Mouse (Mus musculus): Measurements from ENCODE around the gene Egln3.

Gene Egln3

GRCm38 (mm10) chr12:54203656-54204045 is at the start of gene Egln3:
Egln3 (minus strand) TSS chr12:54203860.
- DNase-seq, result peak; percentile 77

DNA sequence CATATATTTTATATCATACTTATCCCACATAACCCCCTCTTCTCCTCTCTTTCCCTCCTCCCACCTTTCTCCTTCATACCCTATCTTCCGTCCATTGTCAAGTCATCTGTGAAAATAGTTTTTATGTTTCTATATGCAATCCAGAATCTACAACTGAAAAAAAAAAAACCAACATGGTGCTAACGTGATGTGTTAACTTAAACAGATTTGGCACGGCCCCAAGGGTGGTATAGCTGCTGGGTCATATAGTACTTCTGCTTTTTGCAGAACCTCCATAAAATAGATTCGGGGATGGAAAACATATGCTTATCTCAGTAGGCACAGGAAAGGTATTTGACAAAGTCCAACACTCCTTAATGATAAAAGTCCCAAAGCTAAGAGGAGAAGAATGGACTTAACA is 49.8 kb upstream of the Egln3 start:
- DNase-seq, result no peak

GRCm38 (mm10) chr12:54251942-54252400 is 48.3 kb upstream of the Egln3 start:
- DNase-seq, result peak; percentile 61

GRCm38 (mm10) chr12:54247835-54248234 is 44.2 kb upstream of the Egln3 start:
- DNase-seq, result no peak

GRCm38 (mm10) chr12:54243158-54243557 is 39.5 kb upstream of the Egln3 start:
- DNase-seq, result no peak

- DNase-seq, result no peak
These were observed 38.3 kb upstream of the Egln3 start for GRCm38 (mm10) chr12:54241976-54242375.

- no peak for DNase-seq
These were observed 30.1 kb upstream of the Egln3 start for GRCm38 (mm10) chr12:54233794-54234193.

DNA sequence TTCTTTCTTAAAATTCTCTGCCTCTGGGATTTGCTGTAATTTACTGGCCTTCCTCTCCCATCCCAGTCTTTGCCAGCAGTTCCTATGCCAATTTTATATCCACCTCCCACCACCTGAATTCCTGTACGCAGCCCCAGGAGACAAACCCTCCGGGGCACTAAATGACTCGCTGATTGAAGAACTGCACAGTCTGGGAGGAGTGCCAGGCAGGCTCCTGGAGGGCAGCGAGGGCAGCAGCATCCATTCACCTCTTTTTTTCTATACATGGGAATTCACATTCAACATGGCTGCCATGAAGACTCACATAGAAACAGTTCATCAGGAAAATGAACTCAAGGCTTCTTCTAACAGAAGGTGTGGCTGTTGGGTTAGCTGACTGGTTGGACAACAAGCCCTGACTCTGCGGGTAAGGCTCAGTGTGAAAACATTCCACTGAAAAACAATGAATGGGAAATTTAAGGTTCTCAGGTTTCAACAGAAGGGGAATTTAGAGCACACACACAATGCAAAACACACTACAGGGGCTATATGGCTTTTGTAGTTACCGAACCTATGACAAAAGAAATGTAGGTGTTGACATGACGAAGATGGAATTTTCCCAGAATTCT is 29.4 kb upstream of the Egln3 start:
- DNase-seq, result no peak

DNA sequence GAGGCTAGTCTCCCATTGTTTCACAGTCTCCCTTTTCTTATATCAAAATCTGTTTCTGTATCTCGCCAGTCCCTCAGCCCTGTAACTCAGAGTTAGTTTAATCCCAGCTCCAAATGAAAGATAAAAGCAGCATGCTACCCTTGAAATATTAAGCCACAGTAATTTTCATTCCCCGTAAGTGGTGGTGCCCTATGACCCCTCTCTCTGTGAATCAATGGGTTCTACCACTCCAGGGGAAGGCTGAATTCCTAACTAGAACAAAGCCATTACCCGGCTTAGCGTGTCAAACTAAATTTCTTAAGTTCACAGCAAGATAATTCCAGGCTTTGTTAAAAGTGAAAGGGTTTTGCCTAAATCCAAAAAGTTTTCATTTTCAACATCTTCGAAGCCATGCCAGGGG is 28.8 kb upstream of the Egln3 start:
- DNase-seq, result no peak

GRCm38 (mm10) chr12:54227551-54227950 is 23.9 kb upstream of the Egln3 start:
- no peak for DNase-seq

GRCm38 (mm10) chr12:54226341-54226740 is 22.7 kb upstream of the Egln3 start:
- DNase-seq, result no peak

GRCm38 (mm10) chr12:54225610-54226009 is 21.9 kb upstream of the Egln3 start:
- DNase-seq, result no peak

- no peak for DNase-seq
These were observed 21.4 kb upstream of the Egln3 start for GRCm38 (mm10) chr12:54225090-54225489.

DNA sequence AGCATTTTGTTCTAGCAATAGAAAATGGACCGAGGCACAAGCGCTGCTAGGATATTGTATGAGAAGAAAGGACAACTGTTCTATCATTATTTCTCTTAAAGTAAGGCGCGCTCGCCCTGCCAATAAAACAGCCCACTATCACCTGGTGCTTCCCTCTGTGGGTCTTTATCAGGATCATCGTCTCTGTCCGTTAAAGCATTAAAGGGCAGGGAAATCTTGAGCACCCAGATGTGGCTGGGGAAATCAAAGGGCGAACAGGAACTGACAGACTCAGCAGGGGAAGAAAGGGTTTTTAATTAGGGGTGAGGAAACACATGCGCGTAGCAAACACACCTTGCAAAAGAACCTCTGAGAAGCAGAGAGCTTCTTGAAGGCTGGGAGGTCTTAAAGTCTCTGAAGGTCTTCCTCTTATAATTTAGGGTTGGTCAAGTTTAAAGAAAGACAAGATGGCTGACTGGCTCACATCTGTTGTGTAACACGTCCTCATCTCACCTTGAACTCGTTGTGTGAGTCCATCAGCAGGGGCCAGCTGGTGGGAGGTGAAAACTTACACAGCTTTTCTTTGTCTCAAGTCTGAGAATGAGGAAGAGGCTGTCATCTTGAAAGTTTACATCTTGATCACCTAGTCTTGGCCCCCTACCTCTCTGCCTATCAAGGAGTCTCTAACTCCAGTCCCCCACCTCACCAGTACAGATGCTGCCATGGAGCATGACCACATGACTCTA is 18.5 kb upstream of the Egln3 start:
- no peak for DNase-seq

- no peak for DNase-seq
These were observed 13.0 kb upstream of the Egln3 start for GRCm38 (mm10) chr12:54216673-54217072.

DNA sequence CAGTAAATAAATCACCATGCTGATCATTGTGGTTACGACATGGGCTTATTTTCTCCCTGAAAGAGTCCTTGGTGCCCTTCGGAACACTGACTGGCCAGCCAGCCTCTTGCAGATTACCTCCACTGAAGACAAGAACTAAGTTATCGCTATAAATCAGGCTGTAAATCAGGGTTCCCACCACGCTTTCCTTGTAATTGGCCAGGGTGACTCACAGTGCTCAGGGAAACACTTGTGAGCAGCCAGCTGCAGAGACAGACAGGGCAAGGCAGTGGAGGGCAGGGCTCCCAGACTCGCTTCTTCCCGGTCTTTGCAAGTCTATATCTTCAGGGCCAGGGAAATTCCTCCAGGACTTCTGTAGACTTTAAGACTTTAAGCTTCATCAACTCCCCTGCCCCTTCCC is 10.8 kb upstream of the Egln3 start:
- DNase-seq, result no peak

- no peak for DNase-seq
These were observed 10.2 kb upstream of the Egln3 start for GRCm38 (mm10) chr12:54213871-54214270.

GRCm38 (mm10) chr12:54213230-54213629 is 9.6 kb upstream of the Egln3 start:
- no peak for DNase-seq

DNA sequence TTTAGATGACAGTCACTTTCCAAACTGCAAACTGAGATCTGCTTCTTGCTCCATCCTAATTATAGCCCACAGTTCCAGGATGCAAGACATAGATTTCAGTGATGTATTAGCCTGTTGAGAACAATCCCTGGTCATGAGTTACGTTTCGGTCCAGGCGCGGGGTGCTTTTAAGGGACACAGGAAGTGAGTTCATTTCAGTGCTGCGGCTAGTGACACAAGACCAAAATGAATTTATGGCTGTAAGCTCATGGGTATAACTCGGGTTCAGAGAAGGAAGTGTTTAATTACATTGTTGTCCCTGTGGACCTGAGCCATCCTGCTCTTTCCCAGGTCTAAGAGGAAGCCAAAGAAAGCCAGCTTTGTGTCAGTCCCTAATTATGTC is 5.5 kb upstream of the Egln3 start:
- DNase-seq, result no peak

DNA sequence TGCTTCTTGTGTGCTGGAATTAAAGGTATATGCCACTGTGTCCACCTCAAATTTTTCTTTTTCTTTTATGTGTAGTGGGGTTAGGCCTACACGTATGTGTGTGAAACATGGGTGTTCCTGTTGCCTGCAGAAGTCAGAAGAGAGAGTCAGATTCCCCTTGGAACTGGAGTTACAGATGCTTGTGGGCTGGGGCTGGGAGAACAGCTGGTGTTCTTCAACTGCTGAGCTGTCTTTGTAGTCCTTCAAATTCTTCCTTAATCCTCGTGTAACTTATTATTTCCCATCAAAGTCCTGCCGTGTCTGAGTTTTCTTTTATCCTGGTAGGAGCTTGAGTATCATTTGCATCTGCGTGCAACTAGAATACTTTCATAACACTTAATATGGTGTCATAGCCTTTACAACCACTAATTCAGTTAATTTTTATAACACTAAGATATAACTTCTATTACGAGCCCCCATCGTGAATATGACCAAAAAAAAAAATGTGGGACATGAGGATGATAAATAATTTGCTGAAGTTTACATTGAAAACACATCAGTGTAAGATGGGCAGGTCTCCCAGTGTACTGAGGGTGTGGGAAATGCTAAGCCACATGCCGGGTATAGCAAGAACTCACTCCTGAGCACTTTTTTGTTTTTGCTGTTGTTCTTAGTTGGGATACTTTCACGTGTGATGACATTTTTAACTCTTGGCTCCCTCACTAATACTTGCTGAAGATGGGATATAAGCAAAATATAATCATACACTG is 4.9 kb upstream of the Egln3 start:
- DNase-seq, result no peak

DNA sequence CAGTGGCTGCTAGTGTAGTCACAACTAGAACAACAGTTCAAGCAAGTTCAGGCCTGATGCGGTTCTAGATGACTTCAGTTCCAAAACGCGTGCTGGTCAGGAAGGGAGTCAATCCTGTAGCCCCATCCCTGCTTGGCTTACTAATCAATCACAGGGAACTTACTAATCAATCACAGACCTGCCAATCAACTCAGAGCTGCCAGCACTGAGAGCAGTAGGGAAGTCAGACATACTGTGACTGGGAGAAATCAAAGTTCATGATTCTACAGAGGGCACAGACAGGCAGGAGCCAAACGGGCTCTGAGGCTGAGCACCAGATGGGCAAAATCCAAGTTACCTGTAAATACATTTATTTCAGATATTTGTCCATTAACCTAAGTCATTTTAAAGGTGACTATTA is 2.1 kb upstream of the Egln3 start:
- no peak for DNase-seq

GRCm38 (mm10) chr12:54205195-54205594 is 1.5 kb upstream of the Egln3 start:
- DNase-seq, result no peak

DNA sequence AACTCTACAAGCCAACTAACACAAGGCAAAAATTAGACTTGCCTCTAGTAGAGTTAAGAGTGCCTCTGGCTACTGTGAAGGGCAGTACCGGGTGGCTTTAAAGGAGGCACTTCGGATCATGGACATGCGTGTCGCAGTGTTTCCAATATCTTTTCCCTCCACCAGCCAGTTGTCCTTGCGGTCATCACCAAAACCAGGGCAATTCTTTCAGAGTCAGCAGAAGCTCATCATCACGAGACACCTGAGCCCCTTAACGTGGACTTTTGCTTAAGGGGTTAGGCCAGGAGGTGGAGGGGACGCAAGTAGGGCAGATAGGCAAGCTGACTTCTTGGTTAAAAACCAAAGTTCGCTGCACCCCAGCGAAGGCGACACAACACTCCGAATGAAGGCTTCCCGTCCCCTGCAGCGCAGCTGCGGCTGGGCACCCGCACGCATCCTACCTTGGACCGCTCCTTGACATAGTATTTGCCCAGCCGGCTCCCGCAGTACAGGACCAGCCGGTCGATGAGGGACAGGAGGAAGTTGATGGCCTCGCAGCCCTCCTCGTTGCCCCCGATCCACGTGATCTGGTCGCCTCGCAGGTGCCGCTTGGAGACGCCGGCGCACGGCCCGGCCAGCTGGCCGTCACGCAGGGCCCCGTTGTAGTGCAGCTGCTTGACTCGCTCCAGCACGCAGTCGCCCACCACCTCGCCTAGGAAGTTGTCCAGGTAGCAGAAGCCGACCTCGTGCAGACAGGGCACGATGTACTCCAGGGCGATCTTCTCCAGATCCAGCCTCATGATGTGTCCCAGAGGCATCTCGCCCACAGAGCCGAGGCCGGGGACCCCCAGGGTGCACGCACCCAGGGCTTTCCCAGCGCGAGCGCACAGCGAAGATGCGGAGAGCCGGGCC is 650 bp downstream of the Egln3 start:
- DNase-seq, result no peak

Measured in right cerebral cortex, adult 18-20 months (tissue).